Mouse (Mus musculus): ENCODE measurements at regions not wholly inside any gene's neighbourhood (a gene's known extent, or its start where the extent isn't known, plus 50 kb on each side); places are given as distances from the start of the nearest gene placed in this dataset.

DNA sequence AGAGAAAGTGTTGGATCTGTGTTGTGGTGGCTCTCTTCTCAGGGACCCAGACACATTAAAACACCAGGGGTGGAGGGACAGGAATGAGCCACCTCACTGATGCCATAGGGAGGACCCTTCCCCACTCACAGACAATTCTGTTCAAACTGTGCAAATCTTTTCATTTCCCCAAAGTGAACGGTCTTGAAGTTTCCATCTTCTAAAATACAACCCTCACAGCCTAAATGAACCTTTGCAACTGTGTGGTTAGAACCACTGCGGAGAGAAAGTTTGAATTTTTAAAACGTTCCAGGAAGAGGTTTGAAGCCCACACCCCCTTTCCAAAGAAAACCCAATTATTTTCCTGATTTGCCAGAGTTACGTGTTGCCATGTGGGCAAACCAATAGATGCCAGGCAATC, 467.7 kb downstream of the Vrk1 start:
- no peaks in the 10 kb centered on the region for H3K36me3 ChIP-seq (ENCODE audit: control insufficient read depth)
- H3K4me3 ChIP-seq (replicated peaks): no peak overlapping the region
- H3K4me1 ChIP-seq (ENCODE audit: control insufficient read depth): 0 out of 2 replicates have a peak, but pooled peaks cover 2% of the 10 kb centered on the region
- peaks cover 50% of the 10 kb centered on the region for H3K27me3 ChIP-seq (ENCODE audit: control insufficient read depth)
- no peaks in the 10 kb centered on the region for H3K9me3 ChIP-seq (ENCODE audit: control insufficient read depth, low read length)
- TF ChIP-seq GATA1 (IDR thresholded peaks at IDR 0.05; ENCODE audit: low read length): no peak
- TF ChIP-seq TAL1 (IDR thresholded peaks at IDR 0.05; ENCODE audit: low read length): no peak

DNA sequence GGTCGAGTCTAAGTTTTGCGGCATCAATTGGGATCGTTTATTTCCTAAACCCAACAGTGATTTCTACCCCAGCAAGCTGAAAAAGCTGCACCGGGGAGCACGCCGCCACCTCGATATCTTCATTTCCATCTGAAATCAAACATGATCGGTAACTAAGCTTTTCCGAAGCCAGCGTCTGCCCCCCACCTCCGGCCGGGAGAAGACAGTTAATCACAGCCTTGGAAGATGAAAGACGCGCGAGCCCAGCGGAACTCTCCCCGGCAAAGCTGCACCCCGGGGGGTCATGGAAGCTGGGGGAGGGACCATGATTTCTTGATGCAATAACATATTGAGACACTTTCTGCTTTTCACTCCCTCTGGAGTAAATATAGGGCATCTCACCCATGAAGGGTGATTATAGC, 468.4 kb downstream of the Vrk1 start:
- TF ChIP-seq TAL1 (IDR thresholded peaks at IDR 0.05; ENCODE audit: low read length): no peak
- no peak for TF ChIP-seq GATA1 (IDR thresholded peaks at IDR 0.05; ENCODE audit: low read length)
- Histone ChIP-seq H3K4me3 (replicated peaks) (no peak overlapping the region), H3K9me3 (ENCODE audit: control insufficient read depth, low read length) (no peaks in the 10 kb centered on the region), H3K36me3 (ENCODE audit: control insufficient read depth) (no peaks in the 10 kb centered on the region), H3K27me3 (ENCODE audit: control insufficient read depth) (peaks cover 50% of the 10 kb centered on the region), H3K4me1 (ENCODE audit: control insufficient read depth) (0 out of 2 replicates have a peak, but pooled peaks cover 2% of the 10 kb centered on the region)

DNA sequence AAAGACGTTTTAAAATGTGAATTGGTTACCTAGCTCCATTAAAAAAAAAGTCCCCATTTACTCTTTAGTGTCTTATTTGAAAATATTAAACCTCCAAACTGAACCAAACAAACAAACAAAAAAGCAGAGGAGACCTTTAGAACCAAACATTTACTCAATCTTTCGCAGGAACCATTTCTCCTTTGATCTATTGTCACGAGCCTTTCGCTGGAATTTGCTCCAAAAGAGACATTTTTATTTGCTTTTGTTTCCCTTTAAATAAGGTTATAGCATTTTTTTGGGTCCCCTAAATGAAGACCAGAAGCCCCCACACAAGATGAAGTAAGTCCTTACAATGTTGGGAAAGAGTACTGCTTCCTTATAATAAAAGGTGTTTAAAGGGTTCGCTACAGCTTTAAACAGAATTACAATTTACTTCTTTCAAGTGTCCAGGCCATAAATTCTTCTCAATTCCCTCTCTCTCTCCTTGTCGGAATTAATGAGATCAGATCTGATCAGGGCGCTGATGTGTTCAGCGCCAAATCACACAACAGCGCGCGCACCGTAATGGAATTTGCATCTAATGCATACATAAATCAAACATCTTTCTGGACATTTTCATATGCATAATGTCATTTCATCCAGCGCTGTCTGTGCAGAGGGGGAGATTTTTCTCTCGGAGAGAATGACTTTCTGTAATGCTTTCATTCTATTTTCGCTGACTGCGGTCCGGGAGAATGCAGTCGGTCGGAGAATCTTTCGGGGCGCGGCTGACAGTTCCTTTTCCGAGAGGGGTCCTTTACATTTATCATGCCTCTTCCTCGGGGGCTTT, 469.2 kb downstream of the Vrk1 start:
- H3K36me3 ChIP-seq (ENCODE audit: control insufficient read depth): no peaks in the 10 kb centered on the region
- no peak overlapping the region for H3K4me3 ChIP-seq (replicated peaks)
- TF ChIP-seq TAL1 (IDR thresholded peaks at IDR 0.05; ENCODE audit: low read length) (no peak), GATA1 (IDR thresholded peaks at IDR 0.05; ENCODE audit: low read length) (no peak)
- 0 out of 2 replicates have a peak, but pooled peaks cover 2% of the 10 kb centered on the region for H3K4me1 ChIP-seq (ENCODE audit: control insufficient read depth)
- H3K9me3 ChIP-seq (ENCODE audit: control insufficient read depth, low read length): no peaks in the 10 kb centered on the region
- H3K27me3 ChIP-seq (ENCODE audit: control insufficient read depth): peaks cover 50% of the 10 kb centered on the region

DNA sequence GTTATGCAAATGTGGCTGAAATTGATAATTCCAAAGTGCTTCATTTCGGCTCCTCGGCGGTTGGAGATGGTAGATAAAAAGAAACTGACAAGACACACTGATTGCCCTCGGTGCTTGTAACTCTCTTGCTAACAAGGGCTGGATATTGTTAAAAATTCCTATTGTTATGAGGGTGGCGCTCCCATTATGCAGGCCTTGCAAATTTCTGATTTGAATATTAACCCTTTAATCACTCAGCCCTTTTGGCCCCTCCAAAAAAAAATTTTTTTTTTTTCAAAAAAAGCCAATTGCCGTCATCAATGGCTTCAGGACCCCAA, 469.8 kb downstream of the Vrk1 start:
- Histone ChIP-seq H3K4me3 (replicated peaks) (no peak overlapping the region), H3K4me1 (ENCODE audit: control insufficient read depth) (no peaks in the 10 kb centered on the region), H3K27me3 (ENCODE audit: control insufficient read depth) (peaks cover 48% of the 10 kb centered on the region), H3K36me3 (ENCODE audit: control insufficient read depth) (no peaks in the 10 kb centered on the region), H3K9me3 (ENCODE audit: control insufficient read depth, low read length) (no peaks in the 10 kb centered on the region)
- no peak for TF ChIP-seq GATA1 (IDR thresholded peaks at IDR 0.05; ENCODE audit: low read length)
- TF ChIP-seq TAL1 (IDR thresholded peaks at IDR 0.05; ENCODE audit: low read length): no peak

DNA sequence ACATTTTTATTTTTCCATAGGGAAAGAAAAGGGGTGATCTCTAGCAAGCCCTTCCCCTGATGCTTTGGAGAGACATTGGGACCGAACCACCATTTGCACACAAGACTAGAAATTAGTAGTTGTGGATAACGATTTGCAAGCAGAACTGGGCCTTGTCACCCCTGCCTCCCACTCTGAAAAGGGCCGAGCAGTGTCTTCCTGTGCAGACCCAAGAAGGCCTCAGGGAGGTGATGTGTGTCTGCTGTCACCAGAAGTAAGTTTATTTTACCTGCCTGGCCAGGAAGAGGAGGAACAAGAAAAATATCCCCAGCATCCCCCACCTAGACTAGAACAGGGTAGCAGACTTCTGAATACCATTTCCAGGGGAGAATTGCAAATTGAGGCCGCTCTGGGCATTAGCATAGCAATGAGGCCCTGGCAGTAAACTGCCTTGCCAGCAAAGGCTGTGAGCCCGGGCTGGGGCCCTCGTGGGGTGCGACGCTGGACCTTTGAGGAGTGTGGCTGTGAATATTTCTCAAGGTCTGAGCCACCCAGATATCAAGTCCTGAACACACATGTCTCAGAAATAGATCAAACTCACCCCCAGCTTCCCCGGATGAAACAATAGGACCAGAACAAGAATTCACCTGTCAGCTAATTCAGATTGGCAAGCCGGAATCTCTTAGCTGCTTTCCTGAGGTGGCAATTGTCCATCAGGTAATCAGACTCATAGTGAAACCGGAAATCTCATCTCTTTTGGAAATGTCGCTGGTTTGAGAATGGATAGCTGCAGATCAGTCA, 470.4 kb downstream of the Vrk1 start:
- TF ChIP-seq GATA1 (IDR thresholded peaks at IDR 0.05; ENCODE audit: low read length): no peak
- TF ChIP-seq TAL1 (IDR thresholded peaks at IDR 0.05; ENCODE audit: low read length): no peak
- H3K4me3 ChIP-seq (replicated peaks): no peak overlapping the region
- no peaks in the 10 kb centered on the region for H3K9me3 ChIP-seq (ENCODE audit: control insufficient read depth, low read length)
- H3K4me1 ChIP-seq (ENCODE audit: control insufficient read depth): no peaks in the 10 kb centered on the region
- peaks cover 48% of the 10 kb centered on the region for H3K27me3 ChIP-seq (ENCODE audit: control insufficient read depth)
- H3K36me3 ChIP-seq (ENCODE audit: control insufficient read depth): no peaks in the 10 kb centered on the region

DNA sequence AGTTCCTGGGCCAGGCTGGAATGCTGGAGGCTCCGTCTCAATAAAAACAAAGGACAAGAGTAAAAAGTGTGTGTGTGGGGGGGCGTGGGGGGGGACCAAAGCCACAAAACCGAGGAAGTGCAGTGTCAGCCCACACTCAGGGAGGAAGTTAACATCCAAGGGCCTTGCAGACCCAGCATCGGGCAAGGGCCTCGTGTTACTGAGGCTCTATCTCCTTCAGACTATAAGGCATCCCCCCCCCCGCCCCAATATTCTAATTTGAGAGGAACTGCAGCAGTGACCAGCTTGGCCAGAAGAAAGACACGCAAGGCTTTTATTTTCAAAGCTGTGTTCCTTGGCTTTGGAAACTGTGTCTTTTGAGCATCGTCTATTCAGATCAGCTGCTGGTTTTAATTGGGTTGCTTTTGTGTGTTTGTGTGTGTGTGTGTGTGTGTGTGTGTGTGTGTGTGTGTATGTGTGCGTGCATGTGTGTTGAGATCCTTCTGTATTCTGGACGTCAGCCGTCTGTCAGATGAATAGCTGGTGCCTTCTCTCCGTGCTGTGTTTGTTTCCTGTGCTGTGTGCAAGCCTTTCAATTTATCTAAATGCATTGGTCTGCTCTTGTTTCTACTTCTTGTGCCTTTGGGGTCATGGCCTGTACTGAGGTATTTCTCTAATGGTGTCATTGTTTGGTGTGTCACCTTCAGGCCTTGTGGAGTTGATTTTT, 491.7 kb downstream of the Vrk1 start:
- TF ChIP-seq TAL1 (IDR thresholded peaks at IDR 0.05; ENCODE audit: low read length): no peak
- no peak for TF ChIP-seq GATA1 (IDR thresholded peaks at IDR 0.05; ENCODE audit: low read length)

DNA sequence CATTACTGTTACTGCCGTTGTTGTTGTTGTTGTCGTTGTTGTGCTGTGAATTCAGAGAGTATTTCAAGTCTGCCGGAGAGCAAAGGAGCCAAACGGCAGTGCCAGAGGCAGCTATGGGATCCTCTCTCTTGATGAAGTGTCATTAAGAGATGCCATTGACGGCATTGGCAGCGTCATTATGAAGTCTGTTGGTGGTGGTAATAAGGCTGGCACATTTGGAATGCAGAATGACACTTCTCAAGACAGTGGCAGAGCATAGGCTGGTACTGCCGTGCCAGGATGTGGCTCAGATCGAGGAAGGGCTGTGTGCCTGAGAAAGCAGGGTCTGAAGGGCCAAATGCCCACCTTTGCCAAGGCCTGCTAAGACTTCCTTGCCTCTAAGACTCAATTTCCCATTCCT, 494.3 kb downstream of the Vrk1 start:
- peaks cover 46% of the 10 kb centered on the region for H3K9me3 ChIP-seq (ENCODE audit: control insufficient read depth, low read length)

More for the DNA sequence above, 491.7 kb downstream of the Vrk1 start:
- Histone ChIP-seq H3K36me3 (ENCODE audit: control insufficient read depth) (no peaks in the 10 kb centered on the region), H3K27me3 (ENCODE audit: control insufficient read depth) (no peaks in the 10 kb centered on the region), H3K4me3 (replicated peaks) (no peak overlapping the region), H3K4me1 (ENCODE audit: control insufficient read depth) (no peaks in the 10 kb centered on the region), H3K9me3 (ENCODE audit: control insufficient read depth, low read length) (peaks cover 24% of the 10 kb centered on the region)

DNA sequence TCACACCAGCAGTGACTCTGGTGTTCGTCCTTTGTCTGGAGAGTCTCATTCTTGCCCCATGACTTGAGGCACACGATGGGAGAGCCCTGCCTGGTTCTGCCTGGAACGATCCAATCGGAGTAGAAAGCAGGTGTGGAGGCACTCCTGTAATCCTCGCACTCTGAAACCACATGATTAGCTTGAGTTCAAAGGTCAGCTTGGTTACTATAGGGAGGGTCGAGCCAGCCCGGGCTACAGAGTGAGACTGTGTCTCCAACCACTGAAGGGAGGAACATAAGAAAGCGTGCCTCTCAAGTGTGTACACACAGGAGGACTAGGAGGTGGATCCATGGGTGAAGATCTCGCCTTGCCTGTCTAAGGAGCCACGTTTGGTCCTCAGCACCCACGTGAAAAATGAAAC, 504.0 kb downstream of the Vrk1 start:
- no peaks in the 10 kb centered on the region for H3K27me3 ChIP-seq (ENCODE audit: control insufficient read depth)
- TF ChIP-seq TAL1 (IDR thresholded peaks at IDR 0.05; ENCODE audit: low read length) (no peak), GATA1 (IDR thresholded peaks at IDR 0.05; ENCODE audit: low read length) (no peak)
- no peaks in the 10 kb centered on the region for H3K4me1 ChIP-seq (ENCODE audit: control insufficient read depth)
- H3K9me3 ChIP-seq (ENCODE audit: control insufficient read depth, low read length): peaks cover 42% of the 10 kb centered on the region
- H3K36me3 ChIP-seq (ENCODE audit: control insufficient read depth): no peaks in the 10 kb centered on the region
- no peak overlapping the region for H3K4me3 ChIP-seq (replicated peaks)

More for the DNA sequence above, 494.3 kb downstream of the Vrk1 start:
- Histone ChIP-seq H3K4me3 (replicated peaks) (no peak overlapping the region), H3K27me3 (ENCODE audit: control insufficient read depth) (no peaks in the 10 kb centered on the region), H3K36me3 (ENCODE audit: control insufficient read depth) (no peaks in the 10 kb centered on the region), H3K4me1 (ENCODE audit: control insufficient read depth) (no peaks in the 10 kb centered on the region)
- no peak for TF ChIP-seq GATA1 (IDR thresholded peaks at IDR 0.05; ENCODE audit: low read length)
- no peak for TF ChIP-seq TAL1 (IDR thresholded peaks at IDR 0.05; ENCODE audit: low read length)
